Mouse (Mus musculus) small intestine, adult 2 months (tissue): ENCODE data around the gene Fam124b.

Experiments
- CTCF ChIP-seq: fragments of 200-500 bp; IDR thresholded peaks from 2 replicates; pipeline ENCODE4 v1.5.1; 2012; ENCODE audit warnings: low read depth, mild to moderate bottlenecking, control low read depth, inconsistent platforms, low read length, moderate library complexity, mixed read lengths; ENCODE audit not compliant: insufficient replicate concordance, insufficient read length; ENCODE audit errors: extremely low read depth
- POLR2A ChIP-seq: fragments of 200-500 bp; IDR thresholded peaks from 2 replicates; pipeline ENCODE4 v1.6.1; 2012; ENCODE audit warnings: low read depth, mild to moderate bottlenecking, control low read depth, inconsistent platforms, low read length, moderate library complexity

- TF ChIP-seq POLR2A (no peak), CTCF (no peak)
Measured at GRCm38 (mm10) chr1:80224839-80225412, 6.7 kb upstream of the Fam124b start.
